Mouse (Mus musculus) embryo, embryonic 11 days (tissue): Measurements from ENCODE around the gene Cabp1.
A peak's percentile ranks its signal among the peaks of the same experiment; 100 is the strongest.

Experiments
- DNase-seq: peaks from one replicate; pipeline ENCODE4 v3.0.0-alpha.2; 2015

The Cabp1 gene

GRCm38 (mm10) chr5:115193669-115194625, at the start of gene Cabp1:
TSS of gene Cabp1 (minus strand) at chr5:115194381.
- DNase-seq: peak; percentile 89

GRCm38 (mm10) chr5:115240191-115240590, 46.0 kb upstream of the Cabp1 start:
- no peak for DNase-seq

- DNase-seq: peak; percentile 31
These were observed 44.6 kb upstream of the Cabp1 start for GRCm38 (mm10) chr5:115238729-115239195.

- peak; percentile 96 for DNase-seq
These were observed 43.9 kb upstream of the Cabp1 start for GRCm38 (mm10) chr5:115237803-115238728.

- DNase-seq: peak; percentile 90
These were observed 41.6 kb upstream of the Cabp1 start, which contains the start of gene Pop5 for GRCm38 (mm10) chr5:115235786-115236263. TSS of gene Pop5 (plus strand) at chr5:115235836.

GRCm38 (mm10) chr5:115235323-115235771, 41.2 kb upstream of the Cabp1 start:
- DNase-seq: peak; percentile 55

GRCm38 (mm10) chr5:115234519-115234918, 40.3 kb upstream of the Cabp1 start:
- no peak for DNase-seq

GRCm38 (mm10) chr5:115233031-115233780, 39.0 kb upstream of the Cabp1 start:
- DNase-seq: no peak

GRCm38 (mm10) chr5:115232516-115232915, 38.3 kb upstream of the Cabp1 start:
- DNase-seq: no peak

- DNase-seq: no peak
These were observed 37.5 kb upstream of the Cabp1 start for GRCm38 (mm10) chr5:115231552-115232120.

- no peak for DNase-seq
These were observed 36.8 kb upstream of the Cabp1 start for GRCm38 (mm10) chr5:115230830-115231551.

- no peak for DNase-seq
These were observed 28.3 kb upstream of the Cabp1 start for GRCm38 (mm10) chr5:115222485-115222884.

GRCm38 (mm10) chr5:115220931-115221640, 26.9 kb upstream of the Cabp1 start:
- no peak for DNase-seq

- DNase-seq: no peak
These were observed 23.8 kb upstream of the Cabp1 start for GRCm38 (mm10) chr5:115217998-115218397.

GRCm38 (mm10) chr5:115215273-115216185, 21.3 kb upstream of the Cabp1 start:
- DNase-seq: no peak

- peak; percentile 74 for DNase-seq
These were observed 20.7 kb upstream of the Cabp1 start for GRCm38 (mm10) chr5:115214864-115215263.

GRCm38 (mm10) chr5:115212861-115213260, 18.7 kb upstream of the Cabp1 start:
- DNase-seq: no peak

GRCm38 (mm10) chr5:115212451-115212850, 18.3 kb upstream of the Cabp1 start:
- DNase-seq: no peak

GRCm38 (mm10) chr5:115210380-115210779, 16.2 kb upstream of the Cabp1 start:
- no peak for DNase-seq
